Mouse (Mus musculus) R1 (cell line): ENCODE measurements around the gene Bicdl1.
A peak's percentile ranks its signal among the peaks of the same experiment; 100 is the strongest.

ENCODE experiments used
- DNase-seq: peaks from one replicate; pipeline ENCODE4 v3.0.0-alpha.2; 2018; ENCODE audit warnings: low read depth, low spot score

Bicdl1 gene

GRCm38 (mm10) chr5:115731001-115731731 is at the start of gene Bicdl1:
Gene Bicdl1, minus strand, starts transcription at chr5:115731621.
- peak; percentile 76 for DNase-seq

- peak; percentile 72 for DNase-seq
Observed at GRCm38 (mm10) chr5:115776911-115777310, 45.5 kb upstream of the Bicdl1 start.

- no peak for DNase-seq
Observed at GRCm38 (mm10) chr5:115775350-115775749, 43.9 kb upstream of the Bicdl1 start.

- DNase-seq, result peak; percentile 85
Observed at GRCm38 (mm10) chr5:115770048-115770447, 38.6 kb upstream of the Bicdl1 start.

- no peak for DNase-seq
Observed at GRCm38 (mm10) chr5:115769116-115769515, 37.7 kb upstream of the Bicdl1 start.

GRCm38 (mm10) chr5:115766821-115767220 is 35.4 kb upstream of the Bicdl1 start:
- DNase-seq, result no peak

- no peak for DNase-seq
Observed at GRCm38 (mm10) chr5:115763981-115764380, 32.6 kb upstream of the Bicdl1 start.

- DNase-seq, result no peak
Observed at GRCm38 (mm10) chr5:115760903-115761302, 29.5 kb upstream of the Bicdl1 start.

- DNase-seq, result no peak
Observed at GRCm38 (mm10) chr5:115758431-115759180, 27.2 kb upstream of the Bicdl1 start.

GRCm38 (mm10) chr5:115757516-115757915 is 26.1 kb upstream of the Bicdl1 start:
- peak; percentile 62 for DNase-seq

- no peak for DNase-seq
Observed at GRCm38 (mm10) chr5:115755501-115755900, 24.1 kb upstream of the Bicdl1 start.

GRCm38 (mm10) chr5:115754831-115755230 is 23.4 kb upstream of the Bicdl1 start:
- no peak for DNase-seq

- no peak for DNase-seq
Observed at GRCm38 (mm10) chr5:115752883-115753282, 21.5 kb upstream of the Bicdl1 start.

GRCm38 (mm10) chr5:115751916-115752315 is 20.5 kb upstream of the Bicdl1 start:
- peak; percentile 89 for DNase-seq

GRCm38 (mm10) chr5:115748316-115748715 is 16.9 kb upstream of the Bicdl1 start:
- no peak for DNase-seq

GRCm38 (mm10) chr5:115745319-115745718 is 13.9 kb upstream of the Bicdl1 start:
- no peak for DNase-seq

- peak; percentile 52 for DNase-seq
Observed at GRCm38 (mm10) chr5:115738032-115738431, 6.6 kb upstream of the Bicdl1 start.

GRCm38 (mm10) chr5:115734570-115734969 is 3.1 kb upstream of the Bicdl1 start:
- DNase-seq, result peak; percentile 91

GRCm38 (mm10) chr5:115732849-115733216 is 1.4 kb upstream of the Bicdl1 start:
- peak; percentile 96 for DNase-seq

GRCm38 (mm10) chr5:115732176-115732848 is 891 bp upstream of the Bicdl1 start:
- DNase-seq, result peak; percentile 96

- DNase-seq, result peak; percentile 44
Observed at GRCm38 (mm10) chr5:115731732-115732175, 333 bp upstream of the Bicdl1 start.

GRCm38 (mm10) chr5:115730314-115730713 is 1.1 kb downstream of the Bicdl1 start:
- no peak for DNase-seq
